Mouse (Mus musculus): ENCODE measurements around the gene 4930590J08Rik. TPM values are rescaled to one million over a fixed set of nuclear protein-coding genes. Genes with fewer than 3 reads are reported as not detected.
"Not testable (repeated sequence)": the region's sequence is repeated elsewhere in the genome, so short reads cannot be mapped to it uniquely, and the experiment has no call there.

Gene 4930590J08Rik
- polyA plus RNA-seq (2016; fragmentation: Nextera tagmentation; extraction: Ambion mirVana) = 0.83 and 1.2 TPM in 2 replicates

- 96% methylated on average over 2 of the region's 2 CpGs for WGBS
- not testable (repeated sequence) for ATAC-seq (ENCODE audit: low FRiP score)
Observed at GRCm38 (mm10) chr6:91902509-91902908, at the start of gene 4930590J08Rik. Gene 4930590J08Rik, plus strand, starts transcription at chr6:91902809.

GRCm38 (mm10) chr6:91858339-91858738 is 44.3 kb upstream of the 4930590J08Rik start:
- Histone ChIP-seq H3K27me3 (no peaks in the 10 kb centered on the region; the same call in 1 of the 2 replicates), H3K4me1 (no peaks in the 10 kb centered on the region), H3K27ac (no peak overlapping the region), H3K9ac (no peak overlapping the region), H3K9me3 (no peaks in the 10 kb centered on the region), H3K4me2 (no peak overlapping the region), H3K36me3 (replicated peaks) (no peaks in the 10 kb centered on the region), H3K4me3 (replicated peaks) (no peak overlapping the region)
- WGBS = 75% methylated on average over 5 of the region's 5 CpGs
- ATAC-seq (ENCODE audit: low FRiP score) = no peak

More at GRCm38 (mm10) chr6:91902509-91902908, at the start of gene 4930590J08Rik:
- H3K4me2 ChIP-seq; H3K4me1 ChIP-seq; H3K27ac ChIP-seq; H3K4me3 ChIP-seq (replicated peaks); H3K27me3 ChIP-seq; H3K9ac ChIP-seq; H3K9me3 ChIP-seq: not testable (repeated sequence)
- peaks cover 45% of the 10 kb centered on the region for H3K36me3 ChIP-seq (replicated peaks)

- no peak overlapping the region for H3K9ac ChIP-seq
- no peak overlapping the region for H3K4me2 ChIP-seq
- H3K4me3 ChIP-seq (replicated peaks) = no peak overlapping the region
- H3K4me1 ChIP-seq = no peaks in the 10 kb centered on the region
- ATAC-seq (ENCODE audit: low FRiP score) = no peak
- H3K36me3 ChIP-seq (replicated peaks) = no peaks in the 10 kb centered on the region
- no peaks in the 10 kb centered on the region for H3K27me3 ChIP-seq
- no peaks in the 10 kb centered on the region for H3K9me3 ChIP-seq
- H3K27ac ChIP-seq = no peak overlapping the region
Observed at GRCm38 (mm10) chr6:91862848-91863247, 39.8 kb upstream of the 4930590J08Rik start.

GRCm38 (mm10) chr6:91864595-91864994 is 38.0 kb upstream of the 4930590J08Rik start:
- H3K9ac ChIP-seq = no peak overlapping the region
- no peak for ATAC-seq (ENCODE audit: low FRiP score)
- no peak overlapping the region for H3K4me3 ChIP-seq (replicated peaks)
- no peak overlapping the region for H3K4me2 ChIP-seq
- H3K9me3 ChIP-seq = no peaks in the 10 kb centered on the region
- no peaks in the 10 kb centered on the region for H3K4me1 ChIP-seq
- WGBS = 81% methylated on average over 5 of the region's 5 CpGs
- H3K36me3 ChIP-seq (replicated peaks) = no peaks in the 10 kb centered on the region
- H3K27ac ChIP-seq = no peak overlapping the region
- no peaks in the 10 kb centered on the region for H3K27me3 ChIP-seq

GRCm38 (mm10) chr6:91865601-91866000 is 37.0 kb upstream of the 4930590J08Rik start:
- no peak overlapping the region for H3K4me3 ChIP-seq (replicated peaks)
- peaks cover 2% of the 10 kb centered on the region; the same call in 1 of the 2 replicates for H3K27me3 ChIP-seq
- no peak overlapping the region for H3K9ac ChIP-seq
- 83% methylated on average over 11 of the region's 11 CpGs for WGBS
- no peaks in the 10 kb centered on the region for H3K36me3 ChIP-seq (replicated peaks)
- H3K4me1 ChIP-seq = no peaks in the 10 kb centered on the region
- H3K27ac ChIP-seq = no peak overlapping the region
- ATAC-seq (ENCODE audit: low FRiP score) = no peak
- H3K4me2 ChIP-seq = no peak overlapping the region
- no peaks in the 10 kb centered on the region for H3K9me3 ChIP-seq

- no peak for ATAC-seq (ENCODE audit: low FRiP score)
Observed at GRCm38 (mm10) chr6:91868091-91868490, 34.5 kb upstream of the 4930590J08Rik start.

GRCm38 (mm10) chr6:91872781-91873180 is 29.8 kb upstream of the 4930590J08Rik start:
- Histone ChIP-seq H3K9me3 (no peaks in the 10 kb centered on the region), H3K27me3 (peaks cover 24% of the 10 kb centered on the region; the same call in 1 of the 2 replicates), H3K27ac (no peak overlapping the region), H3K36me3 (replicated peaks) (no peaks in the 10 kb centered on the region), H3K4me1 (peaks cover 3% of the 10 kb centered on the region; the same call in 1 of the 2 replicates), H3K4me3 (replicated peaks) (no peak overlapping the region), H3K4me2 (no peak overlapping the region), H3K9ac (no peak overlapping the region)
- 69% methylated on average over 2 of the region's 2 CpGs for WGBS
- ATAC-seq (ENCODE audit: low FRiP score) = no peak

More at GRCm38 (mm10) chr6:91868091-91868490, 34.5 kb upstream of the 4930590J08Rik start:
- H3K27me3 ChIP-seq = peaks cover 21% of the 10 kb centered on the region; the same call in 1 of the 2 replicates
- no peak overlapping the region for H3K9ac ChIP-seq
- H3K9me3 ChIP-seq = no peaks in the 10 kb centered on the region
- H3K4me2 ChIP-seq = no peak overlapping the region
- 86% methylated on average over 5 of the region's 5 CpGs for WGBS
- H3K4me1 ChIP-seq = no peaks in the 10 kb centered on the region
- no peak overlapping the region for H3K27ac ChIP-seq
- H3K4me3 ChIP-seq (replicated peaks) = no peak overlapping the region
- no peaks in the 10 kb centered on the region for H3K36me3 ChIP-seq (replicated peaks)

- Histone ChIP-seq H3K27me3 (0 out of 2 replicates have a peak, but pooled peaks cover 3% of the 10 kb centered on the region), H3K27ac (peak within 1 kb of the TSS; percentile 68), H3K4me1 (peaks cover 15% of the 10 kb centered on the region), H3K36me3 (replicated peaks) (peaks cover 17% of the 10 kb centered on the region), H3K9ac (peak within 1 kb of the TSS; percentile 89), H3K4me3 (replicated peaks) (peak within 1 kb of the TSS; percentile 82), H3K9me3 (no peaks in the 10 kb centered on the region), H3K4me2 (peak within 1 kb of the TSS; percentile 76)
- under 1% methylated on average over 47 of the region's 47 CpGs for WGBS
- peak; percentile 93 for ATAC-seq (ENCODE audit: low FRiP score)
Observed at GRCm38 (mm10) chr6:91877885-91878651, 24.5 kb upstream of the 4930590J08Rik start, which contains the start of gene Ccdc174. Gene Ccdc174, plus strand, starts transcription at chr6:91878053.

GRCm38 (mm10) chr6:91883859-91884258 is 18.8 kb upstream of the 4930590J08Rik start:
- H3K9me3 ChIP-seq = no peaks in the 10 kb centered on the region
- peaks cover 6% of the 10 kb centered on the region for H3K4me1 ChIP-seq
- peaks cover 64% of the 10 kb centered on the region for H3K36me3 ChIP-seq (replicated peaks)
- no peak overlapping the region for H3K4me2 ChIP-seq
- H3K27me3 ChIP-seq = no peaks in the 10 kb centered on the region
- no peak for ATAC-seq (ENCODE audit: low FRiP score)
- no peak overlapping the region for H3K9ac ChIP-seq
- H3K27ac ChIP-seq = no peak overlapping the region
- WGBS = 94% methylated on average over 2 of the region's 2 CpGs
- no peak overlapping the region for H3K4me3 ChIP-seq (replicated peaks)

GRCm38 (mm10) chr6:91889255-91889906 is 13.2 kb upstream of the 4930590J08Rik start:
- H3K4me2 ChIP-seq = no peak overlapping the region
- WGBS = 77% methylated on average over 3 of the region's 3 CpGs
- H3K4me1 ChIP-seq = no peaks in the 10 kb centered on the region
- H3K9me3 ChIP-seq = no peaks in the 10 kb centered on the region
- no peak overlapping the region for H3K9ac ChIP-seq
- no peak overlapping the region for H3K4me3 ChIP-seq (replicated peaks)
- ATAC-seq (ENCODE audit: low FRiP score) = no peak
- H3K27me3 ChIP-seq = no peaks in the 10 kb centered on the region
- no peak overlapping the region for H3K27ac ChIP-seq
- peaks cover 79% of the 10 kb centered on the region for H3K36me3 ChIP-seq (replicated peaks)

- no peak overlapping the region for H3K9ac ChIP-seq
- H3K27me3 ChIP-seq = no peaks in the 10 kb centered on the region
- 92% methylated on average over 5 of the region's 5 CpGs for WGBS
- ATAC-seq (ENCODE audit: low FRiP score) = no peak
- H3K4me1 ChIP-seq = no peaks in the 10 kb centered on the region
- no peaks in the 10 kb centered on the region for H3K9me3 ChIP-seq
- no peak overlapping the region for H3K4me2 ChIP-seq
- no peak overlapping the region for H3K27ac ChIP-seq
- H3K4me3 ChIP-seq (replicated peaks) = no peak overlapping the region
- H3K36me3 ChIP-seq (replicated peaks) = peaks cover 84% of the 10 kb centered on the region
Observed at GRCm38 (mm10) chr6:91890615-91891014, 12.0 kb upstream of the 4930590J08Rik start.

GRCm38 (mm10) chr6:91891776-91892175 is 10.8 kb upstream of the 4930590J08Rik start:
- Histone ChIP-seq H3K9me3 (no peaks in the 10 kb centered on the region), H3K36me3 (replicated peaks) (peaks cover 81% of the 10 kb centered on the region), H3K4me2 (no peak overlapping the region), H3K4me1 (no peaks in the 10 kb centered on the region), H3K9ac (no peak overlapping the region), H3K27ac (no peak overlapping the region), H3K27me3 (no peaks in the 10 kb centered on the region), H3K4me3 (replicated peaks) (no peak overlapping the region)
- ATAC-seq (ENCODE audit: low FRiP score) = no peak
- 96% methylated on average over 2 of the region's 2 CpGs for WGBS
